Mouse (Mus musculus): ENCODE measurements at regions not wholly inside any gene's neighbourhood (a gene's known extent, or its start where the extent isn't known, plus 50 kb on each side); places are given as distances from the start of the nearest gene placed in this dataset.

DNA sequence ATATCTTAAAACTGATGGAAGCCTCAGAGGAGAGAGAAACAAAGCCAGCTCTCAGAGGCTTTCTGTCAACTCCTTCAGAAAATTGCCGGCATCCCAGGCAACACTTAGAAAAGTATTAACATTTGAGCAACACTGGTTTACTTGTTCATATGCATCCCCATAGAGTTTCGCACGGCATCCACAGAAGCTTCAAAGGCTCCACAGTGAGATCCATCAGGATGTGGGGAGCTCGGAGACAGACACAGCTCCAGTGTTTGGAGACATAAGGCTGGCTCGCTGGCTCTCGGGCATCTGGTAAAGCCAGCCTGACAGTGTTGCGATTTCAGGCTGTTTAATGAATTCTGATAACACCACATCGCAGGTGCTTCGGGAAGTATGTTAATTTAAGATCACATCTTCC lies 324.7 kb upstream of the Spred2 start:
- Histone ChIP-seq H3K4me3 (ENCODE audit: control insufficient read depth, low read depth, low read length) (no peak overlapping the region), H3K27me3 (ENCODE audit: control insufficient read depth, insufficient read depth, low read length) (no peaks in the 10 kb centered on the region), H3K27ac (ENCODE audit: control insufficient read depth, insufficient read depth, low read depth, low read length) (no peak overlapping the region), H3K4me1 (ENCODE audit: control insufficient read depth, insufficient read depth, low read length) (no peaks in the 10 kb centered on the region), H3K36me3 (ENCODE audit: control insufficient read depth, insufficient read depth, low read length) (no peaks in the 10 kb centered on the region)
- TF ChIP-seq POLR2A (IDR thresholded peaks at IDR 0.05; ENCODE audit: control insufficient read depth, low read depth, low read length) = no peak
- TF ChIP-seq CTCF (IDR thresholded peaks at IDR 0.05; ENCODE audit: control insufficient read depth, insufficient read depth, insufficient replicate concordance, low read depth, low read length) = no peak

- no peak for TF ChIP-seq CTCF (IDR thresholded peaks at IDR 0.05; ENCODE audit: control insufficient read depth, insufficient read depth, insufficient replicate concordance, low read depth, low read length)
- TF ChIP-seq POLR2A (IDR thresholded peaks at IDR 0.05; ENCODE audit: control insufficient read depth, low read depth, low read length) = no peak
- Histone ChIP-seq H3K27me3 (ENCODE audit: control insufficient read depth, insufficient read depth, low read length) (no peaks in the 10 kb centered on the region), H3K36me3 (ENCODE audit: control insufficient read depth, insufficient read depth, low read length) (no peaks in the 10 kb centered on the region), H3K27ac (ENCODE audit: control insufficient read depth, insufficient read depth, low read depth, low read length) (no peak overlapping the region), H3K4me1 (ENCODE audit: control insufficient read depth, insufficient read depth, low read length) (no peaks in the 10 kb centered on the region), H3K4me3 (ENCODE audit: control insufficient read depth, low read depth, low read length) (no peak overlapping the region)
These were observed 322.8 kb upstream of the Spred2 start for GRCm38 (mm10) chr11:19601216-19601938.

GRCm38 (mm10) chr11:19602496-19602895 lies 321.7 kb upstream of the Spred2 start:
- TF ChIP-seq POLR2A (IDR thresholded peaks at IDR 0.05; ENCODE audit: control insufficient read depth, low read depth, low read length) = no peak
- TF ChIP-seq CTCF (IDR thresholded peaks at IDR 0.05; ENCODE audit: control insufficient read depth, insufficient read depth, insufficient replicate concordance, low read depth, low read length) = no peak
- H3K36me3 ChIP-seq (ENCODE audit: control insufficient read depth, insufficient read depth, low read length) = no peaks in the 10 kb centered on the region
- H3K27me3 ChIP-seq (ENCODE audit: control insufficient read depth, insufficient read depth, low read length) = no peaks in the 10 kb centered on the region
- no peak overlapping the region for H3K27ac ChIP-seq (ENCODE audit: control insufficient read depth, insufficient read depth, low read depth, low read length)
- H3K4me1 ChIP-seq (ENCODE audit: control insufficient read depth, insufficient read depth, low read length) = no peaks in the 10 kb centered on the region
- no peak overlapping the region for H3K4me3 ChIP-seq (ENCODE audit: control insufficient read depth, low read depth, low read length)

DNA sequence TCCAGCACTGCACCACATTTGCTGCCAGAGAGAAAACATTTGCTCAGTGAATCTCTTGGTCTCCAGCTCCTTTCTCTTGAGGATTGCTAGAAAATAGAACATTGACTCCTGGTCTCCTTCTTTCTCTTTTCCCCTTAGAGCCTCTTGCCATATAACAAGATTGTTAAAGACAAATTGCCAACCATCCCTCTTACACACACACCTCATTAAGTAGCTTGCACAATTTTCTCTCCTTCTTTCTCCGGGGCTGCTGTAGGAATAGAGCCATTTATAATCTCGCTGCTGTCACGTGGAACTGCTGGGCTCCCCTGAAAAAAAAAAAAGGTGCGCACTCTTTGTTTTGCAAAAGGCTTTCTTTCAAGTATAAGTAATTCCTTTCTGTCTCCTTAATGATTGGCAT lies 318.6 kb upstream of the Spred2 start:
- H3K4me3 ChIP-seq (ENCODE audit: control insufficient read depth, low read depth, low read length) = no peak overlapping the region
- no peaks in the 10 kb centered on the region for H3K27me3 ChIP-seq (ENCODE audit: control insufficient read depth, insufficient read depth, low read length)
- H3K27ac ChIP-seq (ENCODE audit: control insufficient read depth, insufficient read depth, low read depth, low read length) = no peak overlapping the region
- no peaks in the 10 kb centered on the region for H3K4me1 ChIP-seq (ENCODE audit: control insufficient read depth, insufficient read depth, low read length)
- TF ChIP-seq POLR2A (IDR thresholded peaks at IDR 0.05; ENCODE audit: control insufficient read depth, low read depth, low read length) (no peak), CTCF (IDR thresholded peaks at IDR 0.05; ENCODE audit: control insufficient read depth, insufficient read depth, insufficient replicate concordance, low read depth, low read length) (no peak)
- H3K36me3 ChIP-seq (ENCODE audit: control insufficient read depth, insufficient read depth, low read length) = no peaks in the 10 kb centered on the region

DNA sequence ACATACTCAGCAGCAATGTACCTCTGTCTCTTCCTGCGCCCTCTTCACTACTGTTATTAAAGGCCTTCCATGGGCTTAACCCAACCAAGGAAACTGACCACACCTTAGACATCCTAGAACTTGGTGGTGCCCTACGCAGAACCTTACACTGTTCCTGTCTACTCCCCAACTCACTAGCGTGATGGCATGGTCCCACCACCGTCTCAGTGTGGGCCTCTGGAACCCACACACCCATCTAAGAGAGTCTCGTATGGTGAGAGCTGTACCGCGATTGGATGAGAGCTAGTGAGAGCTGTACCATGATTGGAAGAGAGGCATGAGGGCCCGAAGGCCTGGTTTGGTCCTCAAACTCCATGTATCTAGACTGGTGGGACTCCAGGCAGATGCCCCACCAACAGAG lies 317.2 kb upstream of the Spred2 start:
- H3K36me3 ChIP-seq (ENCODE audit: control insufficient read depth, insufficient read depth, low read length) = no peaks in the 10 kb centered on the region
- no peak overlapping the region for H3K27ac ChIP-seq (ENCODE audit: control insufficient read depth, insufficient read depth, low read depth, low read length)
- no peak overlapping the region for H3K4me3 ChIP-seq (ENCODE audit: control insufficient read depth, low read depth, low read length)
- H3K4me1 ChIP-seq (ENCODE audit: control insufficient read depth, insufficient read depth, low read length) = no peaks in the 10 kb centered on the region
- no peak for TF ChIP-seq POLR2A (IDR thresholded peaks at IDR 0.05; ENCODE audit: control insufficient read depth, low read depth, low read length)
- TF ChIP-seq CTCF (IDR thresholded peaks at IDR 0.05; ENCODE audit: control insufficient read depth, insufficient read depth, insufficient replicate concordance, low read depth, low read length) = no peak
- no peaks in the 10 kb centered on the region for H3K27me3 ChIP-seq (ENCODE audit: control insufficient read depth, insufficient read depth, low read length)

- H3K27me3 ChIP-seq (ENCODE audit: control insufficient read depth, insufficient read depth, low read length) = no peaks in the 10 kb centered on the region
- no peaks in the 10 kb centered on the region for H3K36me3 ChIP-seq (ENCODE audit: control insufficient read depth, insufficient read depth, low read length)
- H3K4me1 ChIP-seq (ENCODE audit: control insufficient read depth, insufficient read depth, low read length) = no peaks in the 10 kb centered on the region
- TF ChIP-seq CTCF (IDR thresholded peaks at IDR 0.05; ENCODE audit: control insufficient read depth, insufficient read depth, insufficient replicate concordance, low read depth, low read length) = no peak
- no peak for TF ChIP-seq POLR2A (IDR thresholded peaks at IDR 0.05; ENCODE audit: control insufficient read depth, low read depth, low read length)
- no peak overlapping the region for H3K27ac ChIP-seq (ENCODE audit: control insufficient read depth, insufficient read depth, low read depth, low read length)
- H3K4me3 ChIP-seq (ENCODE audit: control insufficient read depth, low read depth, low read length) = no peak overlapping the region
These were observed 316.2 kb upstream of the Spred2 start for GRCm38 (mm10) chr11:19607941-19608340.

DNA sequence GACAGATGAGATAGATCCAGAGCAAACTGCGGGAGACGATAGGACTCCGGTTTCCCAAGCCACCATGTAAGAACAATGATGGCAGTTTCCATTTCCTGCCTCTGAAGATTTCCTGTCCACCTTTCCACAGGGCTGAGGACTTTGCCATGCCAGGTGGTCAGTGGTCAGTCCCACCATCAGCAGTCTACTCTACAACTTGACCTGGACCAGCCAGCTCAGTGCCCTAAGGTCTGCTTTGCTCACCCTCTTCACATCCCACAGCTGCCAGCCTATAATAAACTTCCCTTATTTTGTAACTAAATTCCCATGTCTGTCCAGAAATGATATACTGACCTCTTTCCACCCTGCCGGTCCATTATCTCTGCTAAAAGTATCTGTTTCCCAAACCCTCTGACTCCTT lies 315.7 kb upstream of the Spred2 start:
- no peak overlapping the region for H3K4me3 ChIP-seq (ENCODE audit: control insufficient read depth, low read depth, low read length)
- H3K4me1 ChIP-seq (ENCODE audit: control insufficient read depth, insufficient read depth, low read length) = no peaks in the 10 kb centered on the region
- TF ChIP-seq POLR2A (IDR thresholded peaks at IDR 0.05; ENCODE audit: control insufficient read depth, low read depth, low read length) (no peak), CTCF (IDR thresholded peaks at IDR 0.05; ENCODE audit: control insufficient read depth, insufficient read depth, insufficient replicate concordance, low read depth, low read length) (no peak)
- H3K27me3 ChIP-seq (ENCODE audit: control insufficient read depth, insufficient read depth, low read length) = no peaks in the 10 kb centered on the region
- no peaks in the 10 kb centered on the region for H3K36me3 ChIP-seq (ENCODE audit: control insufficient read depth, insufficient read depth, low read length)
- H3K27ac ChIP-seq (ENCODE audit: control insufficient read depth, insufficient read depth, low read depth, low read length) = no peak overlapping the region

Measured in testis, adult 2 months (tissue).